Mouse (Mus musculus) bone marrow macrophage, adult 2 months (primary cell): ENCODE measurements around the gene Cpox. TPM values are rescaled to one million over a fixed set of nuclear protein-coding genes. Genes with fewer than 3 reads are reported as not detected.

Experiments
- H3K27ac ChIP-seq: 2 replicates; pipeline ENCODE4 v1.5.1; 2012; ENCODE audit warnings: low read depth, low read length; ENCODE audit not compliant: insufficient read depth
- H3K4me1 ChIP-seq: 2 replicates; pipeline ENCODE4 v1.6.1; 2012; ENCODE audit warnings: low read length; ENCODE audit not compliant: control insufficient read depth, insufficient read depth
- H3K4me3 ChIP-seq: 2 replicates; pipeline ENCODE4 v1.5.1; 2012; ENCODE audit warnings: mild to moderate bottlenecking, low read length, moderate library complexity; ENCODE audit not compliant: insufficient read depth
- CTCF ChIP-seq: IDR thresholded peaks from 2 replicates; pipeline ENCODE4 v1.5.1; 2012; ENCODE audit warnings: low read depth, mild to moderate bottlenecking, low read length, moderate library complexity
- POLR2A ChIP-seq: IDR thresholded peaks from 2 replicates; pipeline ENCODE4 v1.6.1; 2012; ENCODE audit warnings: mild to moderate bottlenecking, low read depth, low read length, borderline replicate concordance
- polyA plus RNA-seq: library from polyadenylated mRNA; stranded (reverse); fragments of >200 nt; gene quantifications from 2 replicates; pipeline ENCODE4 v1.2.4, GENCODE M21; 2012; ENCODE audit not compliant: missing spikeins, insufficient read depth, insufficient read length

Gene Cpox
- polyA plus RNA-seq, 1 experiment = 14.9 TPM

- TF ChIP-seq CTCF (no peak), POLR2A (no peak)
- no peak overlapping the region for H3K4me3 ChIP-seq
- no peak overlapping the region for H3K27ac ChIP-seq
- peaks cover 14% of the 10 kb centered on the region for H3K4me1 ChIP-seq
Observed at GRCm38 (mm10) chr16:58738800-58739199, 68.7 kb downstream of the Cpox start.

- H3K27ac ChIP-seq = no peak overlapping the region
- peaks cover 14% of the 10 kb centered on the region for H3K4me1 ChIP-seq
- H3K4me3 ChIP-seq = no peak overlapping the region
- no peak for TF ChIP-seq CTCF
- no peak for TF ChIP-seq POLR2A
Observed at GRCm38 (mm10) chr16:58740751-58741150, 70.7 kb downstream of the Cpox start.

GRCm38 (mm10) chr16:58746715-58747114, 76.6 kb downstream of the Cpox start:
- TF ChIP-seq POLR2A = no peak
- TF ChIP-seq CTCF = no peak
- H3K4me1 ChIP-seq = no peaks in the 10 kb centered on the region
- no peak overlapping the region for H3K27ac ChIP-seq
- H3K4me3 ChIP-seq = no peak overlapping the region

GRCm38 (mm10) chr16:58751314-58751713, 81.2 kb downstream of the Cpox start:
- TF ChIP-seq POLR2A (no peak), CTCF (0 out of 2 replicates have a peak, but pooled peaks have one; percentile 10)
- H3K4me1 ChIP-seq = no peaks in the 10 kb centered on the region
- H3K4me3 ChIP-seq = no peak overlapping the region
- H3K27ac ChIP-seq = no peak overlapping the region

- no peak for TF ChIP-seq POLR2A
- no peak for TF ChIP-seq CTCF
- H3K4me1 ChIP-seq = no peaks in the 10 kb centered on the region
Observed at GRCm38 (mm10) chr16:58756191-58756590, 86.1 kb downstream of the Cpox start.

GRCm38 (mm10) chr16:58763076-58763475, 93.0 kb downstream of the Cpox start, which contains the start of gene Olfr172:
Olfr172 (minus strand) TSS chr16:58763176.
- H3K4me1 ChIP-seq = no peaks in the 10 kb centered on the region
- no peak within 1 kb of the TSS for H3K4me3 ChIP-seq
- H3K27ac ChIP-seq = no peak within 1 kb of the TSS
- TF ChIP-seq POLR2A = no peak
- TF ChIP-seq CTCF = no peak

More at GRCm38 (mm10) chr16:58756191-58756590, 86.1 kb downstream of the Cpox start:
- H3K4me3 ChIP-seq = no peak overlapping the region
- H3K27ac ChIP-seq = no peak overlapping the region

Other genes starting within 250 kb of the Cpox start
- 6.6 and 8.5 TPM in 2 replicates for gene St3gal6, start 146.0 kb upstream of the Cpox start, polyA plus RNA-seq
- not detected in 2 replicates for gene Gm813, start 53.3 kb upstream of the Cpox start, polyA plus RNA-seq
- gene E330017A01Rik, start 31.6 kb upstream of the Cpox start, polyA plus RNA-seq = not detected in 2 replicates
- gene Gpr15, start 48.8 kb downstream of the Cpox start, polyA plus RNA-seq = not detected in 2 replicates
- 19.7 and 24.0 TPM in 2 replicates for gene Cldnd1, start 57.6 kb downstream of the Cpox start, polyA plus RNA-seq
- gene Olfr172, start 92.9 kb downstream of the Cpox start, polyA plus RNA-seq = not detected in 2 replicates
- not detected in 2 replicates for gene Olfr173, start 130.0 kb downstream of the Cpox start, polyA plus RNA-seq
- not detected in 2 replicates for gene Olfr175-ps1, start 156.5 kb downstream of the Cpox start, polyA plus RNA-seq
- gene Olfr177, start 204.5 kb downstream of the Cpox start, polyA plus RNA-seq = not detected in 2 replicates
- not detected in 2 replicates for gene Olfr178, start 221.8 kb downstream of the Cpox start, polyA plus RNA-seq